Mouse (Mus musculus): Measurements from ENCODE around the gene Jag2.

Jag2 gene

GRCm38 (mm10) chr12:112929562-112930352, at the start of gene Jag2:
Jag2 (minus strand) TSS chr12:112929776.
- peak; percentile 50 for DNase-seq (ENCODE audit: low spot score)

GRCm38 (mm10) chr12:112977156-112977555, 47.6 kb upstream of the Jag2 start:
- no peak for DNase-seq (ENCODE audit: low spot score)

- peak; percentile 82 for DNase-seq (ENCODE audit: low spot score)
These were observed 46.9 kb upstream of the Jag2 start, which contains the start of gene Btbd6 for GRCm38 (mm10) chr12:112976371-112977073. Btbd6 (plus strand) TSS chr12:112976482.

- DNase-seq (ENCODE audit: low spot score), result no peak
These were observed 45.2 kb upstream of the Jag2 start for GRCm38 (mm10) chr12:112974736-112975135.

- no peak for DNase-seq (ENCODE audit: low spot score)
These were observed 40.0 kb upstream of the Jag2 start for GRCm38 (mm10) chr12:112969616-112970015.

GRCm38 (mm10) chr12:112968943-112969342, 39.4 kb upstream of the Jag2 start:
- DNase-seq (ENCODE audit: low spot score), result no peak

GRCm38 (mm10) chr12:112965783-112966182, 36.2 kb upstream of the Jag2 start:
- no peak for DNase-seq (ENCODE audit: low spot score)

GRCm38 (mm10) chr12:112961872-112962271, 32.3 kb upstream of the Jag2 start:
- no peak for DNase-seq (ENCODE audit: low spot score)

GRCm38 (mm10) chr12:112961428-112961827, 31.9 kb upstream of the Jag2 start:
- no peak for DNase-seq (ENCODE audit: low spot score)

GRCm38 (mm10) chr12:112959421-112959820, 29.8 kb upstream of the Jag2 start:
- DNase-seq (ENCODE audit: low spot score), result no peak

GRCm38 (mm10) chr12:112958303-112958702, 28.7 kb upstream of the Jag2 start:
- peak; percentile 48 for DNase-seq (ENCODE audit: low spot score)

GRCm38 (mm10) chr12:112955800-112956199, 26.2 kb upstream of the Jag2 start:
- DNase-seq (ENCODE audit: low spot score), result peak; percentile 76

GRCm38 (mm10) chr12:112952926-112953565, 23.5 kb upstream of the Jag2 start:
- DNase-seq (ENCODE audit: low spot score), result no peak

GRCm38 (mm10) chr12:112952433-112952832, 22.9 kb upstream of the Jag2 start:
- peak; percentile 42 for DNase-seq (ENCODE audit: low spot score)

- no peak for DNase-seq (ENCODE audit: low spot score)
These were observed 21.7 kb upstream of the Jag2 start for GRCm38 (mm10) chr12:112951150-112951842.

GRCm38 (mm10) chr12:112950761-112951129, 21.2 kb upstream of the Jag2 start:
- no peak for DNase-seq (ENCODE audit: low spot score)

- peak; percentile 80 for DNase-seq (ENCODE audit: low spot score)
These were observed 20.6 kb upstream of the Jag2 start for GRCm38 (mm10) chr12:112950040-112950760.

- DNase-seq (ENCODE audit: low spot score), result no peak
These were observed 17.7 kb upstream of the Jag2 start for GRCm38 (mm10) chr12:112947307-112947706.

GRCm38 (mm10) chr12:112943669-112944068, 14.1 kb upstream of the Jag2 start:
- DNase-seq (ENCODE audit: low spot score), result no peak

GRCm38 (mm10) chr12:112941776-112942713, 12.5 kb upstream of the Jag2 start, which contains the start of gene Nudt14:
Nudt14 (minus strand) TSS chr12:112942124.
- peak; percentile 74 for DNase-seq (ENCODE audit: low spot score)
